Mouse (Mus musculus) liver, embryonic 14.5 days (tissue): ENCODE measurements around the gene Fam98b. TPM values are rescaled to one million over a fixed set of nuclear protein-coding genes. Genes with fewer than 3 reads are reported as not detected.

Experiments
- ATAC-seq: fragments of 200-750 bp; cut with Nextera tagmentation; 2 replicates; pipeline ENCODE4 v1.8.0; 2017; ENCODE audit warnings: moderate number of reproducible peaks, mild to moderate bottlenecking, moderate library complexity; ENCODE audit not compliant: insufficient read depth
- DNase-seq, 3 experiments: peaks; one replicate each; pipeline ENCODE4 v3.0.0-alpha.2; 2012 to 2013; ENCODE audit warnings: low read depth in 3 of 3, low spot score in 3 of 3
- H3K27ac ChIP-seq: fragments of 300-500 bp; sonication (generic); 2 replicates; pipeline ENCODE4 v1.5.1; 2014; ENCODE audit warnings: moderate library complexity, mild to moderate bottlenecking, control low read depth, inconsistent platforms
- H3K27me3 ChIP-seq: fragments of 300-500 bp; sonication (generic); 2 replicates; pipeline ENCODE4 v1.6.1; 2014; ENCODE audit warnings: mild to moderate bottlenecking, low read length, moderate library complexity; ENCODE audit not compliant: control insufficient read depth, insufficient read depth
- H3K36me3 ChIP-seq: fragments of 300-500 bp; sonication (generic); replicated peaks from 2 replicates; pipeline ENCODE4 v1.6.1; 2014; ENCODE audit warnings: low read depth; ENCODE audit not compliant: control insufficient read depth, insufficient read depth
- H3K4me1 ChIP-seq, 2 experiments: fragments of 200-500 bp in 1 of 2; fragments of 300-500 bp in 1 of 2; sonication (generic) in 1 of 2; replicated peaks; 2 replicates each; pipeline ENCODE4 v1.6.1; 2012 to 2014; ENCODE audit warnings: antibody characterized with exemption in 1 of 2, inconsistent platforms in 1 of 2, low read length in 1 of 2; ENCODE audit not compliant: control insufficient read depth in 2 of 2, insufficient read depth in 2 of 2
- H3K4me2 ChIP-seq: fragments of 300-500 bp; sonication (generic); 2 replicates; pipeline ENCODE4 v1.6.1; 2014; ENCODE audit warnings: low read depth, mild to moderate bottlenecking, control low read depth, moderate library complexity
- H3K4me3 ChIP-seq, 2 experiments: fragments of 200-500 bp in 1 of 2; fragments of 300-500 bp in 1 of 2; sonication (generic) in 1 of 2; 2 replicates each; pipeline ENCODE4 v1.5.1; 2012 to 2014; ENCODE audit warnings: low read depth in 2 of 2, low read length in 2 of 2, mild to moderate bottlenecking in 2 of 2, control low read depth in 1 of 2, inconsistent platforms in 1 of 2, moderate library complexity in 1 of 2; ENCODE audit not compliant: insufficient read depth in 1 of 2
- H3K9ac ChIP-seq: fragments of 300-500 bp; sonication (generic); replicated peaks from 2 replicates; pipeline ENCODE4 v1.6.1; 2014; ENCODE audit warnings: mild to moderate bottlenecking, control low read depth, moderate library complexity
- H3K9me3 ChIP-seq: fragments of 300-500 bp; sonication (generic); 2 replicates; pipeline ENCODE4 v1.6.1; 2016; ENCODE audit warnings: low read length, mixed read lengths; ENCODE audit not compliant: control insufficient read depth
- CTCF ChIP-seq: IDR thresholded peaks from 2 replicates; pipeline ENCODE4 v1.5.1; 2016; ENCODE audit warnings: antibody characterized with exemption, low read depth, control low read depth
- EP300 ChIP-seq: IDR thresholded peaks from 2 replicates; pipeline ENCODE4 v1.6.1; 2016; ENCODE audit warnings: antibody characterized with exemption, low read depth
- WGBS: fragments of 180-500 bp; shearing (Covaris S2); extraction: QIAGEN DNeasy Blood & Tissue Kit; methylation state at CpG from one replicate; pipeline ENCODE4 v1.1.7; 2014; ENCODE audit not compliant: insufficient replicate concordance; 5-methylcytosine and 5-hydroxymethylcytosine counted together
- polyA plus RNA-seq, 2 experiments: library from polyadenylated mRNA; depleted of rRNA in 1 of 2; stranded (reverse) in 1 of 2; unstranded in 1 of 2; fragments of >200 nt; fragmentation: Nextera tagmentation in 1 of 2; extraction: Ambion mirVana in 1 of 2; gene quantifications; 2 replicates each; pipeline versions ENCODE4 v1.2.1 to v1.2.3; 2012 to 2014

Fam98b gene
- polyA plus RNA-seq, 2 experiments: 1.9 to 11.1 TPM

DNA sequence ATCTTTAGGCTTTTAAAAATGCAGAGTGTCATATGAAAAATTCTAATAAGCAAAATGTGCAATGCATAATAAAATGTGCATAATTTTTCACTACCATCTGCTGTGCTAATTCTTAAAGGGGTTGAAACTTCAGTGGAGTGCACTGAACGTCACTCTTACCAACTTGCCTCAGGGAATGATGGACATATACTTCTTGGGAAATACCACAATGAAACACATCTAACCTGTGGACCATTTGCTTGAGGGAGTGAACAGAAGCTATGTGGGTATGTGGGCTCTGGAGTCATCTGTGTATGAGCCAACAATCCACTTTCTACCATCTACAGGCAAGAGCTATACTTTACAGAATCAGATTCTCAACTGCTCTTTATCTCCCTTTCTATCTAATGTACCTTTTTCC lies 61.8 kb downstream of the Fam98b start:
- no peak overlapping the region for H3K4me2 ChIP-seq
- H3K27me3 ChIP-seq: no peaks in the 10 kb centered on the region
- no peaks in the 10 kb centered on the region for H3K36me3 ChIP-seq
- H3K9ac ChIP-seq: no peak overlapping the region
- no peak for DNase-seq
- no peak for TF ChIP-seq EP300
- no peak for TF ChIP-seq CTCF
- no peak overlapping the region for H3K27ac ChIP-seq
- H3K4me1 ChIP-seq: no peaks in the 10 kb centered on the region
- H3K9me3 ChIP-seq: no peaks in the 10 kb centered on the region
- H3K4me3 ChIP-seq: no peak overlapping the region
- ATAC-seq: no peak
- 20% methylated on average over 1 of the region's 1 CpGs for WGBS

- 25% methylated on average over 2 of the region's 2 CpGs for WGBS
- H3K4me3 ChIP-seq: no peak overlapping the region
- H3K27me3 ChIP-seq: no peaks in the 10 kb centered on the region
- no peaks in the 10 kb centered on the region for H3K9me3 ChIP-seq
- no peak overlapping the region for H3K4me2 ChIP-seq
- TF ChIP-seq CTCF: no peak
- no peak for TF ChIP-seq EP300
- no peak overlapping the region for H3K27ac ChIP-seq
- no peaks in the 10 kb centered on the region for H3K36me3 ChIP-seq
- no peak overlapping the region for H3K9ac ChIP-seq
- no peaks in the 10 kb centered on the region for H3K4me1 ChIP-seq
- no peak for DNase-seq
- ATAC-seq: no peak
Measured at GRCm38 (mm10) chr2:117312030-117312429, 62.5 kb downstream of the Fam98b start.

- TF ChIP-seq CTCF (no peak), EP300 (no peak)
- ATAC-seq (no peak), DNase-seq (no peak)
- Histone ChIP-seq H3K4me1 (no peaks in the 10 kb centered on the region), H3K27ac (no peak overlapping the region), H3K36me3 (no peaks in the 10 kb centered on the region), H3K9ac (no peak overlapping the region), H3K9me3 (no peaks in the 10 kb centered on the region), H3K27me3 (no peaks in the 10 kb centered on the region), H3K4me3 (no peak overlapping the region), H3K4me2 (no peak overlapping the region)
- WGBS: 55% methylated on average over 7 of the region's 7 CpGs
Measured at GRCm38 (mm10) chr2:117312441-117312895, 62.9 kb downstream of the Fam98b start.

DNA sequence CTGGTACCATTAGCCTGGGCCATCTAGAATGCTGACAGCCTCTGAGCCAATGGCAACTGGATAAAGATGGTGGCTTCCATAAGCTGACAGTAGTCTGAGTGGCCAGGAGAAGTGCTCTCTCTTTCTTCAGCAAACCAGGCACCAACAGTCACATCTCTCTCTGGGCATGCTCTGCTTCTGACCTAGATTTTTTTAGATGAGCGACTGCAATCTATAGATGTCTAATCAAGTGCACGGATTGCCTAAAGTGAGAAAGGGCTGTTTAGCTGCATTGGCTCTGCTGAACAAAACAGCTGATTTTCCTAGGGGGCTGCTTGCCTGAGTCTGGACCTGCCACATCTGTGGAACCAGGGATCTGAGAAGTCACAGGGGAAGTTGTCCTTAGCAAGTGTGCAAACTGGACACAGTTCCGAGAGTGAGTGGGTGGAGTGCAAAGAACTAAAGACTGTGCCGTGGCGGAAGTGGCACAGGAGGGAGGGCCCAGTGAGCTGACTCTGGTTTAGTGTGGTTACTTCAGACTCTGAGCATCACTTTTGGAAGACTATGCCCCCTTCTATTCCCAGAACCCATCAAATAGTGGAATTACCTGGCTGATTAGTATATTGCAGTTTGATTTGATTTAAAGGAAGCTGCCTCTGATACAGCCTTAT lies 64.2 kb downstream of the Fam98b start:
- Histone ChIP-seq H3K27me3 (no peaks in the 10 kb centered on the region), H3K27ac (no peak overlapping the region), H3K9ac (no peak overlapping the region), H3K9me3 (no peaks in the 10 kb centered on the region), H3K36me3 (no peaks in the 10 kb centered on the region), H3K4me1 (no peaks in the 10 kb centered on the region), H3K4me3 (no peak overlapping the region), H3K4me2 (no peak overlapping the region)
- ATAC-seq: no peak
- no peak for DNase-seq
- WGBS: 73% methylated on average over 5 of the region's 5 CpGs
- TF ChIP-seq CTCF (no peak), EP300 (no peak)

GRCm38 (mm10) chr2:117318991-117319390 lies 69.5 kb downstream of the Fam98b start:
- Histone ChIP-seq H3K36me3 (no peaks in the 10 kb centered on the region), H3K4me1 (no peaks in the 10 kb centered on the region), H3K9me3 (no peaks in the 10 kb centered on the region), H3K4me3 (no peak overlapping the region), H3K27ac (no peak overlapping the region), H3K4me2 (no peak overlapping the region), H3K27me3 (no peaks in the 10 kb centered on the region), H3K9ac (no peak overlapping the region)
- WGBS: 48% methylated on average over 3 of the region's 3 CpGs
- DNase-seq (no peak), ATAC-seq (no peak)
- no peak for TF ChIP-seq EP300
- no peak for TF ChIP-seq CTCF

Other genes starting within 250 kb of the Fam98b start
- gene Spred1, start 128.4 kb upstream of the Fam98b start, polyA plus RNA-seq (2012; rRNA removed): 1.5 and 2.4 TPM in 2 replicates
- gene Spred1, start 128.4 kb upstream of the Fam98b start, polyA plus RNA-seq (2014; fragmentation: Nextera tagmentation; extraction: Ambion mirVana): 2.7 and 3.4 TPM in 2 replicates
- 0.31 and 0.49 TPM in 2 replicates for gene Rasgrp1, start 93.3 kb downstream of the Fam98b start, polyA plus RNA-seq (2012; rRNA removed)
- gene Rasgrp1, start 93.3 kb downstream of the Fam98b start, polyA plus RNA-seq (2014; fragmentation: Nextera tagmentation; extraction: Ambion mirVana): 0.49 and 0.57 TPM in 2 replicates